Mouse (Mus musculus) olfactory bulb, adult 2 months (tissue): ENCODE data around the gene Bag1.

ENCODE experiments used
- CTCF ChIP-seq: fragments of 200-500 bp; IDR thresholded peaks from 2 replicates; pipeline ENCODE4 v1.5.1; 2012; ENCODE audit warnings: low read depth, mild to moderate bottlenecking, low read length, moderate library complexity; ENCODE audit not compliant: insufficient read depth
- POLR2A ChIP-seq: fragments of 200-500 bp; IDR thresholded peaks from 2 replicates; pipeline ENCODE4 v1.6.1; 2012; ENCODE audit warnings: mild to moderate bottlenecking, low read depth, low read length, moderate library complexity; ENCODE audit not compliant: insufficient read depth

GRCm38 (mm10) chr4:40969781-40970591 is 21.9 kb upstream of the Bag1 start:
- TF ChIP-seq POLR2A: no peak
- no peak for TF ChIP-seq CTCF
